Mouse (Mus musculus) heart, embryonic 16.5 days (tissue): ENCODE measurements around the gene Mroh7. TPM values are rescaled to one million over a fixed set of nuclear protein-coding genes. Genes with fewer than 3 reads are reported as not detected.
"Not testable (repeated sequence)": the region's sequence is repeated elsewhere in the genome, so short reads cannot be mapped to it uniquely, and the experiment has no call there.

Source experiments
- ATAC-seq: fragments of 200-750 bp; cut with Nextera tagmentation; replicated peaks from 2 replicates; pipeline ENCODE4 v1.8.0; 2017; ENCODE audit warnings: moderate number of reproducible peaks; ENCODE audit not compliant: insufficient read depth, low FRiP score; ENCODE audit errors: extremely low read depth
- H3K27ac ChIP-seq: fragments of 300-500 bp; sonication (generic); 2 replicates; pipeline ENCODE4 v1.5.1; 2014; ENCODE audit warnings: mild to moderate bottlenecking, low read length, control low read depth, moderate library complexity
- H3K27me3 ChIP-seq: fragments of 300-500 bp; sonication (generic); 2 replicates; pipeline ENCODE4 v1.6.1; 2014; ENCODE audit warnings: low read length, mixed read lengths; ENCODE audit not compliant: control insufficient read depth, insufficient read depth
- H3K36me3 ChIP-seq: fragments of 300-500 bp; sonication (generic); 2 replicates; pipeline ENCODE4 v1.6.1; 2014; ENCODE audit not compliant: control insufficient read depth, insufficient read depth
- H3K4me1 ChIP-seq: fragments of 300-500 bp; sonication (generic); 2 replicates; pipeline ENCODE4 v1.6.1; 2014; ENCODE audit warnings: low read length, mixed read lengths; ENCODE audit not compliant: control insufficient read depth, insufficient read depth
- H3K4me2 ChIP-seq: fragments of 300-500 bp; sonication (generic); 2 replicates; pipeline ENCODE4 v1.6.1; 2014; ENCODE audit warnings: low read depth, mild to moderate bottlenecking, control low read depth, low read length
- H3K4me3 ChIP-seq: fragments of 300-500 bp; sonication (generic); 2 replicates; pipeline ENCODE4 v1.5.1; 2014; ENCODE audit warnings: mild to moderate bottlenecking, control low read depth, low read length
- H3K9ac ChIP-seq: fragments of 300-500 bp; sonication (generic); 2 replicates; pipeline ENCODE4 v1.6.1; 2014; ENCODE audit warnings: low read length, control low read depth
- H3K9me3 ChIP-seq: fragments of 300-500 bp; sonication (generic); replicated peaks from 2 replicates; pipeline ENCODE4 v1.6.1; 2016; ENCODE audit warnings: low read length; ENCODE audit not compliant: control insufficient read depth
- WGBS: fragments of 180-500 bp; shearing (Covaris S2); extraction: QIAGEN DNeasy Blood & Tissue Kit; methylation state at CpG from one replicate; pipeline ENCODE4 v1.1.7; 2014; 5-methylcytosine and 5-hydroxymethylcytosine counted together
- polyA plus RNA-seq: library from polyadenylated mRNA; unstranded; fragments of >200 nt; fragmentation: Nextera tagmentation; extraction: Ambion mirVana; gene quantifications from 2 replicates; pipeline ENCODE4 v1.2.1, GENCODE M21; 2015

Gene Mroh7
- polyA plus RNA-seq, 1 experiment from 2014 or later: 0.54 TPM

DNA sequence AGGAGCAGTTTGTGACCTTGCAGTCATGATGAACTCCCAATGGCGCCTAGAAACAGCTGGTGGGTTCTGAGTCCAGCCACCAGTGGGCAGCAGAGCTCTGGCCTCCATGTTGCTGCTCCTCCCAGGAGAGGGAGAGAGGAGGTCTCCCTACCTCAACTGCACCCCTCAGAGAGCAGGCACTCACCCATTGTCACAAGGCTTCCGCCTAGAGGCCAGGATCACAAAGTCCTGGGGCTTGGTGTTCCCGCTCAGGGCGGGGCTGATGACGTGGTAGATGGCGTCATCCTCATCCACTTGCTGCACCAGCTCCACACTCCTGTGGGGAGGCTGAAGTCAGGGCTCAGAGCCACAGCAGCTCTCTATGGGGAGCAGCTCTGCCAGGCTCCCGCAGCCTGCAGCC is 19.0 kb upstream of the Mroh7 start:
- Histone ChIP-seq H3K4me3 (peak overlapping the region; percentile 17; the same call in 1 of the 2 replicates), H3K4me1 (no peaks in the 10 kb centered on the region), H3K9me3 (no peaks in the 10 kb centered on the region), H3K36me3 (0 out of 2 replicates have a peak, but pooled peaks cover 2% of the 10 kb centered on the region), H3K4me2 (peak overlapping the region; percentile 45), H3K27ac (no peak overlapping the region), H3K9ac (no peak overlapping the region; the same call in 1 of the 2 replicates), H3K27me3 (no peaks in the 10 kb centered on the region)
- WGBS: 5% methylated on average over 7 of the region's 7 CpGs
- peak; percentile 53; the same call in 1 of the 2 replicates for ATAC-seq

DNA sequence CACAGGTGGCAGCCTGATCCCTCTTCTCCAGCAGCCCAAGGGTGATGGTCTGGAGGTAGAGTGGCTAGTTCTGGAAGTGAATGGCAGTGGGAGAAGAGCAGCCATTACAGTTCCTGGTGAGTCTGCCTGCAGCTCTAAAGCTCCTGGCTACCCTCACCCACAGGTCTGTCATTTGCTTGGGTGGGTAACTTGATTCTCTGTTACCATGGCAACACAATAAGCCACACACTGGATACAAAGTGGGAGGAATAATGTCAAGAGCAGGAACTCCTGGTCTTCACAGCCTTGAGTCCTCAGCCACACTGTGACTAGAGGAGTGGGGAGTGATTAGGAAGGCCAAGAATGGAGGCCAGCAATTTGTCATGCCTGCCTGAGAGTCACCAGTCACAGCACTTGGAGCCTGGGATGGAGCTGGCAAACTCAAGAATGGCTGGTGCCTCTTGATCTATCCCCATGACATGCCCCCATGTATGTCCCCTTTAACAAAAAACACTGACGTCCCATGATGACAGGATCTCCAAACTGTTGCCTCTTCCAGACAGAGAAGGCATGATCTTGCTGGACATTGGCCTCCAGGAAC is 16.4 kb upstream of the Mroh7 start:
- Histone ChIP-seq H3K4me1 (no peaks in the 10 kb centered on the region), H3K27ac (no peak overlapping the region), H3K9me3 (no peaks in the 10 kb centered on the region), H3K27me3 (no peaks in the 10 kb centered on the region), H3K9ac (no peak overlapping the region), H3K36me3 (no peaks in the 10 kb centered on the region), H3K4me2 (no peak overlapping the region), H3K4me3 (no peak overlapping the region)
- WGBS: 78% methylated on average over 1 of the region's 1 CpGs
- ATAC-seq: no peak

DNA sequence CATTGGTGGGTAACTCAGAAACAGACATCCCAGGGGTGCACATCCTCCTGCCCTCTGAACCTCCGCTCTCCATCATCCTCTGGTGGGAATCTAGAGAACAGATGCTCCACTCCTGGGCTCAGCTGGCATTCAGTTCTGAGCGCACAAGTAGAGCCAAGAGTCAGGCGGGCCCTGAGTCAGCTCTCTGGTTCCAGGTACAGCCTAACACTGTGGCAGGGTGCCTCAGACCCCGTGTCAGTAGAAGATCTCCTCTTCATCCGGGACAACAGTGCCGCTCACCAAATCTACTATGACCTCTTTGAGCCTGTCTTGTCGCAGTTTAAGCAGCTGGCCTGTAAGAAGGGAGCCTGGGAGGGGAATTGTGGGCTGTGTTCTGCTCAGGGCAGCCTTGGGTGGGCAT is 15.1 kb upstream of the Mroh7 start:
- Histone ChIP-seq H3K9me3 (no peaks in the 10 kb centered on the region), H3K36me3 (no peaks in the 10 kb centered on the region), H3K4me1 (no peaks in the 10 kb centered on the region), H3K4me3 (no peak overlapping the region), H3K4me2 (no peak overlapping the region), H3K9ac (no peak overlapping the region), H3K27me3 (no peaks in the 10 kb centered on the region), H3K27ac (no peak overlapping the region)
- no peak for ATAC-seq
- 79% methylated on average over 7 of the region's 7 CpGs for WGBS

DNA sequence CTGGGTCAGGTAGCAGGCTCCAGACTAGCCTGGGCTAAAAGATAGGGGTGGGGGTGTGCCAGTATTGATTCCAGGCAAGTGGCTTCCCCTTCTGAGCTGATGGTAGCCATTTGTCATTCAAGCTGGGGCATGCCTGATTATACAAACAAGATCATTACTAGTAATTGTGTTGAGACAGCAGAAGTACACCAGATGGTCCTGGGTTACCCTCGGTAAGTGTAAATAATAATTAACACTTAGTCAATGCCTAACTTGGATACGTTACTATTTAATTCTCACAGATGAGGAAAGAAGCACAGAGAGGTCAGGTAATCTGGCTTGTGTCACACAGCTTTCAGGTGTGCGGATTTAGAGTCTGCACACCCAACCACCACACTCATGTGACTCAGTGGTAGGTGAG is 7.2 kb upstream of the Mroh7 start:
- Histone ChIP-seq H3K27ac (no peak overlapping the region), H3K9me3 (no peaks in the 10 kb centered on the region), H3K27me3 (no peaks in the 10 kb centered on the region), H3K4me2 (no peak overlapping the region), H3K4me3 (no peak overlapping the region), H3K36me3 (no peaks in the 10 kb centered on the region), H3K4me1 (no peaks in the 10 kb centered on the region), H3K9ac (no peak overlapping the region)
- no peak for ATAC-seq
- 76% methylated on average over 3 of the region's 3 CpGs for WGBS

DNA sequence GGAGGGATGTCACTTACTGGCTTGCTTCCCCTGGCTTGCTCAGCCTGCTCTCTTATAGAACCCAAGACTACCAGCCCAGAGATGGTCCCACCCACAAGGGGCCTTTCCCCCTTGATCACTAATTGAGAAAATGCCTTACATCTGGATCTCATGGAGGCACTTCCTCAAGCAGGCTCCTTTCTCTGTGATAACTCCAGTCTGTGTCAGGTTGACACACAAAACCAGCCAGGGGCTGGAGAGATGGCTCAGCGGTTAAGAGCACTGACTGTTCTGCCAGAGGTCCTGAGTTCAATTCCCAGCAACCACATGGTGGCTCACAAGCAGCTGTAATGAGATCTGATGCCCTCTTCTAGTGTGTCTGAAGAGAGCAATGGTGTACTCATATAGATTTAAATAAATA is 6.2 kb upstream of the Mroh7 start:
- not testable (repeated sequence) for H3K27ac ChIP-seq, H3K9me3 ChIP-seq, H3K4me1 ChIP-seq, H3K36me3 ChIP-seq, H3K27me3 ChIP-seq, H3K4me3 ChIP-seq, ATAC-seq, H3K4me2 ChIP-seq, H3K9ac ChIP-seq
- WGBS: 79% methylated on average over 1 of the region's 1 CpGs

DNA sequence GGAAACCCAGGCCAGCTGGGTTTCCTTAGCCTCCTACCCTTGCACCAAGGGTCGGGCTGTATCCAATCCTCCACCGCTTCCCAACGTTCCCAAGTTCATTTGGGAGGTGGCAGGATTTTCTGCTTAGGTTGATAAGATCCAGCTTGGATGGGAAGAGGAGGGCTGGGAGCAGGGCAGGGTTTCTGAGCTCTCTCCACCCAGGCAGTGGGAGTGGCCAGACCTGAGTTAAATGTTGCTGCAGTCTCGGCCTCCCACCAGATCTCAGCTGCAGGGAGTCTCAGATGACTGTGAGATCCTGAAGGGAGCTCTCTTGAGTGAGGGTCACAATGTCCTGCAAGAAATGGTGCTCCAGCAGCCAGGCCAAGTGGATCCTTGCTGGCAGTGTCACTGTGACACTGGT is 2.9 kb upstream of the Mroh7 start, which contains the start of gene Fam151a:
Gene Fam151a (plus strand): TSS at position 254 of the 400 bp plus-strand sequence.
- no peak within 1 kb of the TSS for H3K9ac ChIP-seq
- H3K27ac ChIP-seq: no peak within 1 kb of the TSS
- no peak within 1 kb of the TSS for H3K4me2 ChIP-seq
- no peaks in the 10 kb centered on the region for H3K36me3 ChIP-seq
- H3K4me3 ChIP-seq: no peak within 1 kb of the TSS
- H3K4me1 ChIP-seq: no peaks in the 10 kb centered on the region
- ATAC-seq: no peak
- no peaks in the 10 kb centered on the region for H3K27me3 ChIP-seq
- no peaks in the 10 kb centered on the region for H3K9me3 ChIP-seq
- 31% methylated on average over 4 of the region's 4 CpGs for WGBS

DNA sequence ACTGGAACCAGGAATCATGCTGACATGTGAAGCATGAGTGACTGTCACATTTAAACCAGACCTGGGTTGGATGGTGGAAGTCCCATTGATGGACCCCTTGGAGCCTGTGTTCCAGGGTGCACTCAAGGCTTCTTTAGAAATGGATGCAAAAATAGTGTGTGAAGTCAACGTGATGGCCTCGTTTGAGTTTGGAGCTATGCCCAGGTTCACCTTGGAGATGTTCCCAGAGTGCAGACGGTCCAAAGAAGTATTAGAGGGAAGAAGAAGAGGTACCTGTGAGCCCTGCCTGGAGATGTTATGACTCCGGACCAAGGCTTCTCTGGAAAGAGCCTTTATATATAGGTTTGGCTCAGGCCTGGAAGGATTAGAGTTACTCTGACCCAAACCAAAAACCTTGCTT is 10.1 kb downstream of the Mroh7 start:
- no peaks in the 10 kb centered on the region for H3K27me3 ChIP-seq
- H3K9ac ChIP-seq: no peak overlapping the region
- no peaks in the 10 kb centered on the region for H3K36me3 ChIP-seq
- H3K27ac ChIP-seq: no peak overlapping the region
- no peaks in the 10 kb centered on the region for H3K4me1 ChIP-seq
- WGBS: 64% methylated on average over 4 of the region's 4 CpGs
- H3K4me2 ChIP-seq: no peak overlapping the region
- no peaks in the 10 kb centered on the region for H3K9me3 ChIP-seq
- no peak for ATAC-seq
- H3K4me3 ChIP-seq: no peak overlapping the region

DNA sequence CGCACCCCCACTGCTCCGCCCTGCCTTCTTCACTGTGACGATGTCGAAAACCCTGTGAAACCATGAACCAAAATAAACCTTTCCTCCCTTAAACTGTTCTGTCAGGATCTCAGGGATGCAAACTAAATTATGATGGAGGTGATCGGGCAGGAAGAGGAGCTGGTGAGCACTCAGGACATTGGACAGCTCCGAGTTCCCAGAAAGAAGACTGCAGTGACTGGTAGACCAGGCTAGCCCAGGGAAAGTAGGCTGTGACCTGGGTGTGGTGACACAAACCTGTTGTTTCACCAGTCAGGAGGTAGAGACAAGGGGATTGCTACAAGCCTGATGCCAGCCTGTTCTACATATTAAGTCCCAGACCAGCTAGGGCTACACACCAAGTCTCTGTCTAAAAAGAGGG is 17.1 kb downstream of the Mroh7 start:
- H3K9ac ChIP-seq: no peak overlapping the region
- 87% methylated on average over 6 of the region's 6 CpGs for WGBS
- H3K27me3 ChIP-seq: peaks cover 5% of the 10 kb centered on the region; the same call in 1 of the 2 replicates
- no peak overlapping the region for H3K4me2 ChIP-seq
- no peaks in the 10 kb centered on the region for H3K36me3 ChIP-seq
- no peaks in the 10 kb centered on the region for H3K4me1 ChIP-seq
- H3K4me3 ChIP-seq: no peak overlapping the region
- no peaks in the 10 kb centered on the region for H3K9me3 ChIP-seq
- H3K27ac ChIP-seq: no peak overlapping the region
- no peak for ATAC-seq

DNA sequence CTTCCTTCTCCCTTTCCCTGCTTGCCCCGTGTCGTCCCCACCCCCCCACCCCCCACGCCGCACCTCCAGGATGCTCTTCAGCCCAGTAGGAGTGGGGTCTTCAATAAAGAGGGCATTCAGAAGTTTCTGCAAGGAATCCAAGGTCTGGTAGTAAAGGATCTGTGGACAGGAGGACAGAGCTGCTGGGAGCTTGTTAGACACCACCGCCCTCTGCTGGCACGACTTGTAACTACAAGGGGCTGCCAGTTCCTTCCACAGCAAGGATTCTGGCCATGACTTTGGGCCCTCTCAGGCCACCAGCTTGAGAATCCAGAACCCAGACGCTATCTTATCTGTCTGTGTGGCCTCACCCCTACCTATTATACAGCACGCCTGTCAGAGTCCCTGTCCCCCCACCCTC is 22.3 kb downstream of the Mroh7 start:
- H3K27ac ChIP-seq: no peak overlapping the region
- H3K27me3 ChIP-seq: peaks cover 6% of the 10 kb centered on the region; the same call in 1 of the 2 replicates
- no peaks in the 10 kb centered on the region for H3K36me3 ChIP-seq
- under 1% methylated on average over 8 of the region's 8 CpGs for WGBS
- ATAC-seq: peak; percentile 45
- H3K4me3 ChIP-seq: peak overlapping the region; percentile 19; the same call in 1 of the 2 replicates
- H3K9ac ChIP-seq: peak overlapping the region; percentile 36; the same call in 1 of the 2 replicates
- H3K9me3 ChIP-seq: no peaks in the 10 kb centered on the region
- H3K4me1 ChIP-seq: peaks cover 7% of the 10 kb centered on the region; the same call in 1 of the 2 replicates
- peak overlapping the region; percentile 54 for H3K4me2 ChIP-seq
